In the genomic region with DNA sequence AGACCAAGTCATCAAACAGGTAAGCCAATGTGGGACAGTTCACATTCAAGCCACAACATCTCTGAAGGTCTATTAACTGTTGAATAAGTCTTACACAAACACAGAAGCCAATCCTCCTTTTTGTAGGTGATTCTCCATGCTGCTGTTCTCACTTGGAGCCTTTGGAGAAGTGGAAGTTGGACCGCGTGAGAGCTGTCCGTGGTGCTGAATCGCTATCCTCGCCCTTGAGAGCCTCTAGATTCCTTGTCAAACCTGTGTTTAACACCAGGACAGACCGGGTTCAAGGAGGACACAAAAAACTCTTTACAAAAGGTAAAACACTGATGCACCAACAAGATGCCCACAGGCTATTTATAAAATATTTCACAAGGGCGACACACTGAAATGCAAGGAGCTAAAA, we compare ENCODE assay signal across 8 mouse cellular contexts.
A peak's percentile ranks its signal among the peaks of the same experiment; 100 is the strongest.
DNase-seq lines count a peak whose midpoint lies in the region; ATAC-seq and TF ChIP-seq lines count a peak whose summit lies in the region.

No protein-coding gene starts in this region.

- peak; percentile 72 for DNase-seq in hindbrain, embryonic 11.5 days (ENCODE audit: low spot score)
- DNase-seq in CH12.LX (ENCODE audit: extremely low read depth): peak; percentile 26
- DNase-seq in brain, embryonic 14.5 days (ENCODE audit: low read depth): peak; percentile 53
- peak; percentile 8 for DNase-seq in induced T-regulatory cell, adult 2 months (ENCODE audit: low read depth)
- peak; percentile 83 for DNase-seq in mesoderm, embryonic 11.5 days (ENCODE audit: low read depth, low spot score)
- DNase-seq in layer of hippocampus, adult 8-10 months (ENCODE audit: low spot score in 2 of 2): no peak
- no peak for DNase-seq in spleen, postnatal 36 days (ENCODE audit: low spot score in 2 of 2)

- no peak overlapping the region for H3K9ac ChIP-seq in hindbrain, embryonic 11.5 days (ENCODE audit: low read depth, low read length)
- H3K9ac ChIP-seq in hindbrain, embryonic 16.5 days (ENCODE audit: low read depth, low read length): no peak overlapping the region
- no peak overlapping the region for H3K9ac ChIP-seq in CH12.LX (ENCODE audit: insufficient read depth, low read depth)

- no peak for TF ChIP-seq CTCF in CH12.LX (conservative IDR thresholded peaks at IDR 0.05 in 1 of 2, IDR thresholded peaks at IDR 0.05 in 1 of 2; ENCODE audit: low read depth in 2 of 2, low read length in 2 of 2)
- no peak for TF ChIP-seq CTCF in brain, embryonic 14.5 days (IDR thresholded peaks at IDR 0.05; ENCODE audit: borderline replicate concordance, extremely low read depth, insufficient read depth, insufficient read length)

- 18% methylated on average over 7 of the region's 7 CpGs for WGBS in hindbrain, embryonic 11.5 days
- WGBS in hindbrain, embryonic 16.5 days: 27% methylated on average over 7 of the region's 7 CpGs

- H3K27me3 ChIP-seq in hindbrain, embryonic 11.5 days (ENCODE audit: control insufficient read depth, insufficient read depth, low read length): no peaks in the 10 kb centered on the region
- H3K27me3 ChIP-seq in hindbrain, embryonic 16.5 days (replicated peaks; ENCODE audit: control insufficient read depth, insufficient read depth, low read length): no peaks in the 10 kb centered on the region
- H3K27me3 ChIP-seq in CH12.LX (replicated peaks): no peaks in the 10 kb centered on the region

- no peak for ATAC-seq in hindbrain, embryonic 11.5 days (ENCODE audit: low FRiP score)
- no peak for ATAC-seq in hindbrain, embryonic 16.5 days

- no peak for TF ChIP-seq POLR2A in CH12.LX (IDR thresholded peaks at IDR 0.05; ENCODE audit: low read depth, low read length)
- TF ChIP-seq POLR2A in brain, embryonic 14.5 days (IDR thresholded peaks at IDR 0.05; ENCODE audit: borderline replicate concordance, extremely low read depth, insufficient read depth, insufficient read length, poor library complexity, severe bottlenecking): no peak

- no peak overlapping the region for H3K4me2 ChIP-seq in hindbrain, embryonic 11.5 days (replicated peaks; ENCODE audit: low read depth, low read length)
- no peak overlapping the region for H3K4me2 ChIP-seq in hindbrain, embryonic 16.5 days (ENCODE audit: low read length)
- no peak overlapping the region for H3K4me2 ChIP-seq in CH12.LX (ENCODE audit: insufficient read depth, low read depth, poor library complexity, severe bottlenecking)

- H3K4me1 ChIP-seq in hindbrain, embryonic 11.5 days (replicated peaks; ENCODE audit: control insufficient read depth, insufficient read depth, low read length): no peaks in the 10 kb centered on the region
- H3K4me1 ChIP-seq in hindbrain, embryonic 16.5 days (ENCODE audit: control insufficient read depth, insufficient read depth, low read depth, low read length): no peaks in the 10 kb centered on the region
- no peaks in the 10 kb centered on the region for H3K4me1 ChIP-seq in CH12.LX (ENCODE audit: control insufficient read depth in 1 of 2, insufficient read depth in 2 of 2)

- TF ChIP-seq EP300 in CH12.LX (IDR thresholded peaks at IDR 0.05; ENCODE audit: low read length): no peak

- no peaks in the 10 kb centered on the region for H3K9me3 ChIP-seq in hindbrain, embryonic 11.5 days (ENCODE audit: control insufficient read depth, low read length)
- H3K9me3 ChIP-seq in hindbrain, embryonic 16.5 days (ENCODE audit: control insufficient read depth, low read length): no peaks in the 10 kb centered on the region
- no peaks in the 10 kb centered on the region for H3K9me3 ChIP-seq in CH12.LX (replicated peaks; ENCODE audit: low read length)

- no peak for TF ChIP-seq RAD21 in CH12.LX (IDR thresholded peaks at IDR 0.05; ENCODE audit: low read depth, low read length)

- no peak overlapping the region for H3K4me3 ChIP-seq in hindbrain, embryonic 11.5 days (ENCODE audit: low read depth, low read length)
- no peak overlapping the region for H3K4me3 ChIP-seq in hindbrain, embryonic 16.5 days (ENCODE audit: low read length)
- no peak overlapping the region for H3K4me3 ChIP-seq in CH12.LX (replicated peaks in 1 of 3; ENCODE audit: low read depth in 2 of 3, low read length in 2 of 3, poor library complexity in 1 of 3)

- H3K36me3 ChIP-seq in hindbrain, embryonic 11.5 days (ENCODE audit: control insufficient read depth, insufficient read depth, low read length): no peaks in the 10 kb centered on the region
- H3K36me3 ChIP-seq in hindbrain, embryonic 16.5 days (ENCODE audit: control insufficient read depth, insufficient read depth, low read length): no peaks in the 10 kb centered on the region
- H3K36me3 ChIP-seq in CH12.LX (replicated peaks in 1 of 2; ENCODE audit: control insufficient read depth in 1 of 2, insufficient read depth in 1 of 2, low read length in 1 of 2): no peaks in the 10 kb centered on the region

- dilution Hi-C loops in CH12.LX (cut with MboI; ENCODE audit: extremely low pct_ligation_motif_present, extremely low pct_unique_long_range_greater_than_20kb, low sequenced_read_pairs): no loop called here

- H3K79me2 ChIP-seq in CH12.LX (replicated peaks; ENCODE audit: control insufficient read depth, extremely low read depth, insufficient read depth, poor library complexity, severe bottlenecking): no peaks in the 10 kb centered on the region

- no peak overlapping the region for H3K27ac ChIP-seq in hindbrain, embryonic 11.5 days (ENCODE audit: low read depth, low read length)
- no peak overlapping the region for H3K27ac ChIP-seq in hindbrain, embryonic 16.5 days (ENCODE audit: low read depth, low read length)
- H3K27ac ChIP-seq in CH12.LX (ENCODE audit: insufficient read depth, low read depth): no peak overlapping the region

- in situ Hi-C loops in CH12.LX (cut with MboI; ENCODE audit: low pct_ligation_motif_present, low pct_unique_long_range_greater_than_20kb, low sequenced_read_pairs): loop anchor here (25.0 kb wide), 2 partner anchors 460 to 760 kb away; no protein-coding TSS in a partner anchor

TF ChIP-seq in CH12.LX, 34 proteins besides CTCF, POLR2A, EP300 and RAD21:
- TF ChIP-seq MXI1 (IDR thresholded peaks at IDR 0.05; ENCODE audit: low read depth, low read length) (peak; percentile 37; the same call in 1 of the 2 replicates), MEF2A (IDR thresholded peaks at IDR 0.05; ENCODE audit: borderline replicate concordance, low read depth, low read length) (no peak)

Comparison
In these comparisons a context has a peak if more than half of its experiments do, and no peak if none do; other contexts are left out.
1. DNase-seq: peak in hindbrain, embryonic 11.5 days (single experiment), CH12.LX (single experiment), brain, embryonic 14.5 days (single experiment), induced T-regulatory cell, adult 2 months (single experiment) and mesoderm, embryonic 11.5 days (single experiment); none in layer of hippocampus, adult 8-10 months (0 of 2) and spleen, postnatal 36 days (0 of 2).